Mouse (Mus musculus) CD4-positive, CD25-positive, alpha-beta regulatory T cell (primary cell): Measurements from ENCODE around the gene Rho. TPM values are rescaled to one million over a fixed set of nuclear protein-coding genes. Genes with fewer than 3 reads are reported as not detected.

Source experiments
- polyA plus RNA-seq: library from polyadenylated mRNA; unstranded; fragments of 100-300 nt; shearing (Covaris generic); gene quantifications from one replicate; pipeline ENCODE4 v1.2.1, GENCODE M21; 2017

The Rho gene
- polyA plus RNA-seq, result not detected

DNA sequence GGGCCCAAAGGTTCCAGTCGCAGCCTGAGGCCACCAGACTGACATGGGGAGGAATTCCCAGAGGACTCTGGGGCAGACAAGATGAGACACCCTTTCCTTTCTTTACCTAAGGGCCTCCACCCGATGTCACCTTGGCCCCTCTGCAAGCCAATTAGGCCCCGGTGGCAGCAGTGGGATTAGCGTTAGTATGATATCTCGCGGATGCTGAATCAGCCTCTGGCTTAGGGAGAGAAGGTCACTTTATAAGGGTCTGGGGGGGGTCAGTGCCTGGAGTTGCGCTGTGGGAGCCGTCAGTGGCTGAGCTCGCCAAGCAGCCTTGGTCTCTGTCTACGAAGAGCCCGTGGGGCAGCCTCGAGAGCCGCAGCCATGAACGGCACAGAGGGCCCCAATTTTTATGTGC lies at the start of gene Rho:
TSS of gene Rho (plus strand) at position 110 of the 400 bp plus-strand sequence.

GRCm38 (mm10) chr6:115944638-115945037 lies 13.1 kb downstream of the Rho start, which contains the start of gene H1foo:
TSS of gene H1foo (plus strand) at chr6:115944938.

Other genes with a start within 250 kb of the Rho start
- gene Tmem40, start 169.3 kb upstream of the Rho start, polyA plus RNA-seq, result not detected
- gene Cand2, start 157.2 kb upstream of the Rho start, polyA plus RNA-seq, result 9.3 TPM
- 3,148 TPM for gene Rpl32, start 123.0 kb upstream of the Rho start, polyA plus RNA-seq
- gene Efcab12, start 93.3 kb upstream of the Rho start, polyA plus RNA-seq, result 0.56 TPM
- gene Mbd4, start 78.4 kb upstream of the Rho start, polyA plus RNA-seq, result 10.8 TPM
- gene Ift122, start 78.3 kb upstream of the Rho start, polyA plus RNA-seq, result 2.4 TPM
- not detected for gene H1foo, start 13.2 kb downstream of the Rho start, polyA plus RNA-seq
- 5.6 TPM for gene Plxnd1, start 63.3 kb downstream of the Rho start, polyA plus RNA-seq